Mouse (Mus musculus) kidney, adult 2 months (tissue): Measurements from ENCODE around the gene Usp33. TPM values are rescaled to one million over a fixed set of nuclear protein-coding genes. Genes with fewer than 3 reads are reported as not detected.

Experiments used
- DNase-seq: peaks from one replicate; pipeline ENCODE4 v3.0.0; 2021
- H3K27ac ChIP-seq: fragments of 200-500 bp; 2 replicates; pipeline ENCODE4 v1.5.1; 2012; ENCODE audit warnings: low read depth, low read length, control low read depth, inconsistent platforms; ENCODE audit not compliant: insufficient read depth
- H3K27me3 ChIP-seq: fragments of 200-500 bp; replicated peaks from 2 replicates; pipeline ENCODE4 v1.6.1; 2012; ENCODE audit warnings: mild to moderate bottlenecking, moderate library complexity, low read length, inconsistent platforms; ENCODE audit not compliant: control insufficient read depth, insufficient read depth
- H3K36me3 ChIP-seq: fragments of 200-500 bp; 2 replicates; pipeline ENCODE4 v1.6.1; 2012; ENCODE audit warnings: mild to moderate bottlenecking, moderate library complexity, low read length, inconsistent platforms; ENCODE audit not compliant: control insufficient read depth, insufficient read depth
- H3K4me1 ChIP-seq: fragments of 200-500 bp; 2 replicates; pipeline ENCODE4 v1.6.1; 2011; ENCODE audit warnings: low read length; ENCODE audit not compliant: control insufficient read depth, insufficient read depth
- H3K4me3 ChIP-seq: fragments of 200-500 bp; 2 replicates; pipeline ENCODE4 v1.5.1; 2011; ENCODE audit warnings: mild to moderate bottlenecking, low read depth, low read length, control low read depth; ENCODE audit not compliant: insufficient read depth
- CTCF ChIP-seq: fragments of 200-500 bp; conservative IDR thresholded peaks from 2 replicates; pipeline ENCODE4 v1.5.1; 2011; ENCODE audit warnings: low read depth, mild to moderate bottlenecking, control low read depth, low read length, moderate library complexity, mixed read lengths; ENCODE audit not compliant: insufficient read depth, insufficient read length
- POLR2A ChIP-seq: fragments of 200-500 bp; IDR thresholded peaks from one replicate; pipeline ENCODE4 v1.6.1; 2011; ENCODE audit warnings: low read depth, low read length, control low read depth
- WGBS: fragments of 180-500 bp; shearing (Covaris S2); methylation state at CpG from one replicate; pipeline ENCODE4 v1.1.7; 2018; 5-methylcytosine and 5-hydroxymethylcytosine counted together
- polyA plus RNA-seq: library from polyadenylated mRNA; depleted of rRNA; stranded (reverse); fragments of >200 nt; gene quantifications from 2 replicates; pipeline ENCODE4 v1.2.3, GENCODE M21; 2012; rRNA removed

Usp33 gene
- 21.0 and 23.7 TPM in 2 replicates for polyA plus RNA-seq

DNA sequence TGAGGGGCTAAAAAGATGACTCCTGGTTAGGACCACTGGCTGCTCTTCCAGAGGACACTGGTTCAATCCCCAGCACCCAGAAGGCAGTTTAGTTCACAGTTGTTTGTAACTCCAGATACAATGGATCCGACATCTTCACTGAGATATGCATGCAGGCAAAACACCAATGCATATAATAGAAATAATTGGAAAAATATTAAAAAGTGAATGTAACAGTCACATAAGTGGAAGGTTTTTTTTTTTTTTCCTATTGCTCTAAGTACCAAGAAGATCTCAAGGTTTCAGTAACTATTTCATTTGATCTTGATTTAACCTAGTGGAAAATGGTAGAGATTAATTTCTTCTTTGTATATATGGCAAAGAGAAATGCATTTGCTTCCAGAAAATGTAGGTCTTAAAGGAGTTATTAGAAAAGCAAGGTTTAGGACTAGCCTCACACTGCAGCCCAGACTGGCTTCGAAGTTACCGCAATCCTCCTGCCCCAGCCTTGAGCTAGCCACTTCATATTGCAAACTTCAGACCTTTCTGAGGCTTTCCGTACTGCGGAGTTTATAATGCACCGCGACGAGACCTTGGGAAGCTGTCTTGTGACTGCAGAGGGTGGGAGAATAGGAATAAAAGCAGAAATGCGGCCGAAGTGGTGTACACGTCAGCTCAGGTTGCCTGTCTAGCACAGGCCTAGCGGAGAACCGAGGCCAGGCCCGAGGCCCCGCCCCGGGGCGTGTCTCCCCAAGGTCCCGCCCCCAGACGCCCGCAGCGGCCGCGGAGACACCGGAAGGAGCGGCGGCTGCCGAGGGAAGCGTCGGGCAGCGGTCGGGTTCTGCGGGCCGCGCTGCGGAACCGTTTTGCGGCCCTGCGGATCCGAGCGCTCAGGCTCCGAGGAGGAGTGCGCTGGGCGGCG is at the start of gene Usp33:
TSS of gene Usp33 (plus strand) at position 747 of the 901 bp plus-strand sequence.
- Histone ChIP-seq H3K27ac (peak within 1 kb of the TSS; percentile 85), H3K4me3 (peak within 1 kb of the TSS; percentile 81), H3K4me1 (peaks cover 12% of the 10 kb centered on the region), H3K36me3 (no peaks in the 10 kb centered on the region), H3K27me3 (no peaks in the 10 kb centered on the region)
- peak; percentile 61 for TF ChIP-seq POLR2A
- TF ChIP-seq CTCF: no peak
- WGBS: 7% methylated on average over 43 of the region's 44 CpGs
- DNase-seq: peak; percentile 96

- Histone ChIP-seq H3K27ac (no peak overlapping the region), H3K27me3 (no peaks in the 10 kb centered on the region), H3K4me3 (no peak overlapping the region), H3K4me1 (peaks cover 2% of the 10 kb centered on the region; the same call in 1 of the 2 replicates), H3K36me3 (no peaks in the 10 kb centered on the region)
- DNase-seq: no peak
- 74% methylated on average over 14 of the region's 14 CpGs for WGBS
- no peak for TF ChIP-seq CTCF
- no peak for TF ChIP-seq POLR2A
These were observed 45.6 kb upstream of the Usp33 start for GRCm38 (mm10) chr3:152300376-152301337.

DNA sequence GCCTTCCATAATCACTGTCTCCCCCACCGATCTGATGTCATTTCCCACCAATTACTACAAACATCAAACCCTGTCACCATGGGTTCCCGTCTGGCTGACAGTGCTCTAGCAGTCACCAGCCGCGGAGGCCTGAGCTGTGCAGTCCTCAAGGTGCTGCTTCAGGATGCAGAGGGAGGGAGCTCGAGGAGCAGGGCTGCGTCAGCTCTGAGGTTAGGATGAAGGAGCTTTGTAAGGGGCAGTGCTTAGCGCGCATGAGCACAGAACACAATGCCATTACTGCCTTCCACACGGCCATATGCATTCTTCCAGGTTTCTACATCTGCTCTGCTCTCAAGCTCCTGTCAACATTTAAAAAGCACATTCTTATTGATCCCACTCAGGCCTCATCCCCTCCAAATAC is 43.3 kb upstream of the Usp33 start:
- TF ChIP-seq POLR2A: no peak
- TF ChIP-seq CTCF: no peak
- Histone ChIP-seq H3K4me1 (peaks cover 2% of the 10 kb centered on the region; the same call in 1 of the 2 replicates), H3K4me3 (no peak overlapping the region), H3K27ac (no peak overlapping the region), H3K27me3 (no peaks in the 10 kb centered on the region), H3K36me3 (no peaks in the 10 kb centered on the region)
- DNase-seq: no peak
- 89% methylated on average over 9 of the region's 9 CpGs for WGBS

DNA sequence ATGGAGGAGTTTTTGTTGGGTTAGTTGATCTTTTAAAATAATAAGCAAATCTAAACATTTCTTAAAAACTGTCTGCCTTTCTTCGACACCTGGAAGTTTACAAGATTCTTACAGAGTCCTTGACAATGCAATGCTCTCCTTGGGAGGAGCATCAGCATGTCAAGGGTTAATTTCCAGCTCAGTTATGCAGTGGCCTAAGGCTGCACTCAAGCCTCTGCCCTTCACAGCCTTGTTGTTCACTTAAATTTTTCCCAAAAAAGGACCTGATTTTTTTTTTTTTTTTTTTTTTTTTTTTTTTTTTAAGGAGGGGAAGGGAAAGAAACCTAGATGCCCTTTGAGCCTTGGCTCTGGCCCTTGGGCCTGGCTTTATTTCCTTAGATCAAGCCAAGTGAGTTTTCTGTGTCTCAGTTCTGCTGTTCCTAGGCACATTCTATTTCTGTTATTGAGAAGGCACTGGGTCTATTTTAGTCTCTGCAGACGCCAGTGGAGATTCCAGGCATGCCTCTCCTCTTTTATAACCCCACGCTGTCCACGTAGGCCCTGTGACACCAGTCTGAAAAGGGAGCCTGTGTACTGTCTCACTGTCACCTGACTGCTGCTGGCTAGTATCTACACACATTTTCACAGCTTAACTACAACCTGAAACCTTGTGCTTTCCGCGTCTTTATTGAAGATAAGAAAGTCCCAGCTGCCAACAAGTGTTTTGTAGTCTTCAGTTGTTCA is 42.0 kb upstream of the Usp33 start:
- WGBS: 42% methylated on average over 6 of the region's 6 CpGs
- TF ChIP-seq CTCF (no peak), POLR2A (no peak)
- H3K27me3 ChIP-seq: no peaks in the 10 kb centered on the region
- H3K36me3 ChIP-seq: no peaks in the 10 kb centered on the region
- peak overlapping the region; percentile 27; the same call in 1 of the 2 replicates for H3K27ac ChIP-seq
- peak; percentile 33 for DNase-seq
- H3K4me1 ChIP-seq: peaks cover 2% of the 10 kb centered on the region; the same call in 1 of the 2 replicates
- H3K4me3 ChIP-seq: no peak overlapping the region

DNA sequence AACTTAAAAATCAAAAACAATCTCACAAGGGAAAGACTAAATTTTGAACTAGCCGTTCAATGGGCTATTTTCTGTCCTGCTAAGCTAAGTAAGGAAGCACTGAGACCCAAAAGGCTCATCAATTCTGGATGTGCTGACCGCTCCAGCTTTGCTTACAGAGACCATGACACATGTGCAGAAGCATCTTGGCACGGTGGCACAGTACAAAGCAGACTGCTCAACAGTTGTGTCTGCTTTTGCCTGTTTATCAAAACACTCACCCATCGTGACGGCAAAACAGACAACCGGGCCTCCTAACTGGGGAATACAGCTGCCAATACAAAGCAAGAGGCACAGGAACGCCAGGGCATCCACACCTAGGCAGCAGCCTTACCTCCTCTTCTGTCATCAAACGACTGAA is 41.2 kb upstream of the Usp33 start:
- Histone ChIP-seq H3K4me1 (peaks cover 2% of the 10 kb centered on the region; the same call in 1 of the 2 replicates), H3K27me3 (no peaks in the 10 kb centered on the region), H3K4me3 (no peak overlapping the region), H3K27ac (no peak overlapping the region), H3K36me3 (no peaks in the 10 kb centered on the region)
- 87% methylated on average over 8 of the region's 8 CpGs for WGBS
- DNase-seq: no peak
- TF ChIP-seq CTCF: no peak
- no peak for TF ChIP-seq POLR2A

DNA sequence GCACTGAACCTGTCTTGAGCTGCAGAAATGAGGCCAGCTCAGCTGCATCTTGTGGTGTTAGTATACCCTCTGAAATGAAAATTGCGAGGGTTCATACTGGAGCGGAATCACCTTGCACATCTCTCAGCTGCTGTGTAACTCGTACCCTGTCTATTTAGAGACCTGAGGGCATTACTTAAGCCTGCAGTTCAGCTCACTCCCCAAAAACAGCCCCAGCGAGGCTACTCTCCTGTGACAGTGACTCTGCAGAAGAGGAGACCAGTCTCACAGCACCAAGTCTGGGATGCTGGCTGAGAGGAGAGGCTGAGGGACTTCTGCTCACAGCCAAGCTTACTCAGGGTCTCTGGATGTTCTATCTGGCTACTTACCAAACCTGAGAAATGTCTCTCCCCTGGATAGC is 40.3 kb upstream of the Usp33 start:
- 97% methylated on average over 4 of the region's 4 CpGs for WGBS

More for the DNA sequence above, 40.3 kb upstream of the Usp33 start:
- H3K27ac ChIP-seq: no peak overlapping the region
- H3K4me3 ChIP-seq: no peak overlapping the region
- no peak for DNase-seq
- no peaks in the 10 kb centered on the region for H3K36me3 ChIP-seq
- peaks cover 2% of the 10 kb centered on the region; the same call in 1 of the 2 replicates for H3K4me1 ChIP-seq
- TF ChIP-seq POLR2A (no peak), CTCF (no peak)
- no peaks in the 10 kb centered on the region for H3K27me3 ChIP-seq
